Mouse (Mus musculus): ENCODE data around the gene Igsf3. TPM values are rescaled to one million over a fixed set of nuclear protein-coding genes. Genes with fewer than 3 reads are reported as not detected.

Gene Igsf3
- polyA plus RNA-seq, 1 experiment from 2014 or later = 37.2 TPM

DNA sequence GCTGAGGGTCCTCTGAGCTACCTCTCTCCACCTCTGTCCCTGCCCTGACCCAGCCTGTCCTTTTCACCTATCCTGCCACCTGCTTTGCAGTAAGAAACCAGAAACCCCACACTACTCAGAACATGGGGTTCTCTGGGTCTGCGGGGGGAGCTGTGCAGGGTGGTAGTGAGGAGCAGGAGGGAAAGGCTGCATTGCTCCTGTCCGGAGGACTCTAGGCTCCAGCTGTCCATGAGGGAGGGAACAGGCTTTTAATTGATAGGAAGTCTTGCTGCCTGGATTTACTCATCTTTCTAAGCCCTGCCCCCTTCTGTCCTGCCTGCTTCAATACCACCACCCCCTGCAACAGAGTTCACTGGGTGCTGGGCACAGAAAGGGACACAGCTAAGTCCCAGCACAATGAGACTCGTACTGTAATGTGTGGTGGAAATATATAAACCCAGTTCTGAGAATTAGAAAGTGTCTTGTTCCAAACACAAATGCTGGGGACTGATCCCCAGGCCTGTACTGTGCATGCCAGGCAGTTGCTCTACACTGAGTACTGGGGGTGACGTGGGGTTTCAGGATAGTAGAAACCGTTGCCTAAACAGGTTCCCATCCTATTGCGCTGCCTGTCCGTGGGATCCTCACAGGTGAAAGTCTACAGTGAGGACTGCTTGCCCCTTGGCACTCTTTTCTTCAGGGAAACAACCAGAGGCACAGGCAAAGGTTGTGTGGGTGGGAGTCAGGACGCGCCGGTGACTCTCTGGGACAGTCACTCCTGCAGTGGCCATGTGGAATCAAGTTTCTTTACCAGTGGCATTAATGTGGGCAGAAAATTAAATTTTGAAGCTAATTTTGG lies 133.0 kb downstream of the Igsf3 start:
- H3K27me3 ChIP-seq = no peaks in the 10 kb centered on the region
- DNase-seq (ENCODE audit: low read depth, low spot score) = no peak
- ATAC-seq = no peak
- in situ Hi-C loops (cut with MboI; ENCODE audit: low pct_unique_long_range_greater_than_20kb) = no loop called here
- ChIA-PET POLR2A (interaction anchor here (0.6 to 18.3 kb wide), 4 partner anchors 55 to 179 kb away, joined by 3 to 287 read pairs (median 4); partner anchors contain the start of gene Atp1a1), CTCF (interaction anchor here (1.1 to 19.3 kb wide), 6 partner anchors 7 to 298 kb away, joined by 3 to 220 read pairs (median 110); no protein-coding TSS in a partner anchor)
- TF ChIP-seq CTCF (IDR thresholded peaks at IDR 0.05) = no peak

GRCm38 (mm10) chr3:101510632-101511031 lies 133.7 kb downstream of the Igsf3 start:
- ATAC-seq = no peak
- ChIA-PET POLR2A (interaction anchor here (1.0 to 18.3 kb wide), 2 partner anchors 89 to 295 kb away, joined by 3 to 287 read pairs; partner anchors contain the start of gene Atp1a1), CTCF (interaction anchor here (1.8 to 19.3 kb wide), 3 partner anchors 15 to 195 kb away, joined by 4 to 220 read pairs (median 131); no protein-coding TSS in a partner anchor)
- H3K27me3 ChIP-seq = no peaks in the 10 kb centered on the region
- TF ChIP-seq CTCF (IDR thresholded peaks at IDR 0.05) = no peak
- no peak for DNase-seq (ENCODE audit: low read depth, low spot score)
- in situ Hi-C loops (cut with MboI; ENCODE audit: low pct_unique_long_range_greater_than_20kb) = no loop called here

Other genes starting within 250 kb of the Igsf3 start
- not detected for gene Cd2, start 89.1 kb upstream of the Igsf3 start, polyA plus RNA-seq (2021)
- gene Atp1a1, start 227.6 kb downstream of the Igsf3 start, polyA plus RNA-seq (2021) = 3,406 TPM

Measured in Patski (cell line).